Mouse (Mus musculus) kidney, adult 2 months (tissue): ENCODE data around the gene Klhl7.

ENCODE experiments used
- CTCF ChIP-seq: fragments of 200-500 bp; conservative IDR thresholded peaks from 2 replicates; pipeline ENCODE4 v1.5.1; 2011; ENCODE audit warnings: low read depth, mild to moderate bottlenecking, control low read depth, low read length, moderate library complexity, mixed read lengths; ENCODE audit not compliant: insufficient read depth, insufficient read length
- POLR2A ChIP-seq: fragments of 200-500 bp; IDR thresholded peaks from one replicate; pipeline ENCODE4 v1.6.1; 2011; ENCODE audit warnings: low read depth, low read length, control low read depth

DNA sequence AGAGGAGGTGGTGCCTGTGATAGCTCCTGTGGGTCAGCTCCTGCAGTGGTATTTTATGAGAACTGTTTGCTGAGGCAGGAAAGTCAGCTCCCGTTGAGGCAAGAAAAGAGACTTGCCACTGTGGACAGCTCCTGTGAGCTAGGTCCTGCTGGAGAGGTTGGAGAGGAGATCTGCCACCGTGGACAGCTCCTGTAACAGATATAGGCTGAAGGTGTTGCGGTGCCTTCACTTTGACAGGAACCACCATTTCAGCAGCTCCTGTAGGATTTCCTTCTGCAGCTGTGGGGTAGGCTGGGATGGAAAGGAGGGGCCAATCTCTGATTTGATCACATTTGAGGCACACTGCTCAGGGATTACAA lies 7.3 kb downstream of the Klhl7 start:
- TF ChIP-seq POLR2A, result no peak
- no peak for TF ChIP-seq CTCF
